Mouse (Mus musculus) myocyte (in vitro differentiated cells): Measurements from ENCODE around the gene Paqr7.

Source experiments
- E2F4 ChIP-seq: IDR thresholded peaks from one replicate; pipeline ENCODE4 v1.6.1; 2011; ENCODE audit warnings: mild to moderate bottlenecking, control low read depth, moderate library complexity; ENCODE audit not compliant: insufficient read depth
- MYOD1 ChIP-seq, 3 experiments: IDR thresholded peaks; one replicate each; pipeline ENCODE4 v1.6.1; 2011; ENCODE audit warnings: control low read depth in 2 of 3, low read depth in 2 of 3, mild to moderate bottlenecking in 2 of 3, moderate library complexity in 1 of 3; ENCODE audit not compliant: insufficient read length in 2 of 3, control insufficient read depth in 1 of 3
- REST ChIP-seq: IDR thresholded peaks from one replicate; pipeline ENCODE4 v1.6.1; 2011; ENCODE audit warnings: mild to moderate bottlenecking, control low read depth, moderate library complexity; ENCODE audit not compliant: insufficient read depth, insufficient read length
- TCF12 ChIP-seq: IDR thresholded peaks from one replicate; pipeline ENCODE4 v1.6.1; 2011; ENCODE audit warnings: mild to moderate bottlenecking, control low read depth; ENCODE audit not compliant: poor library complexity, insufficient read depth, severe bottlenecking
- USF1 ChIP-seq: IDR thresholded peaks from one replicate; pipeline ENCODE4 v1.6.1; 2011; ENCODE audit warnings: low read depth, mild to moderate bottlenecking, control low read depth, moderate library complexity

DNA sequence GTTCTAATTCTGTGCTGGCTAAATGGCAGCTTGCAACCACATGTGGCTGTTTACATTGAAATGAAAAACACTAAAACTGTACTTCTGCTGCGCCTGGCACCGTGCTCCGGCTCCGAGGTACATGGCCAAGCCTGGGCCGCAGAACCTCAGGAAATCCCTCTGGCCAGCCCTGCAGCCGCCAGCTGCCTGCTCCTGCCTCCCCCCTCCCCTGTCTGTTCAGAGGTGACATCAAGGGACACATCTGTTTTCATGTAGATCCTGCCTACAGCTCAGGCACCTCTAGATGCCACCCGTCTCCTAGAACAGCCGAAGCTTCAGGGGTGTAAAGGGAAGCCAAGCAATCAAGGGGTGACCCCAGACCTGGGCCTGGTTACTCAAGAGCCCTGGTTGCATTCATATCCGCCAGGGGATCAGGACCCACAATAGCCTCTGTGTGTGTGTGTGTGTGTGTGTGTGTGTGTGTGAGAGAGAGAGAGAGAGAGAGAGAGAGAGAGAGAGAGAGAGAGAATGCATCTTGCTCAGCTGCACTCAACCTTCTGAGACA lies 62.1 kb downstream of the Paqr7 start:
- TF ChIP-seq USF1: no peak
- no peak for TF ChIP-seq E2F4
- no peak for TF ChIP-seq REST
- no peak for TF ChIP-seq TCF12
- TF ChIP-seq MYOD1 (IDR thresholded peaks at IDR 0.05; ENCODE audit: control insufficient read depth in 1 of 3, insufficient read length in 2 of 3, low read depth in 2 of 3): no peak
